Mouse (Mus musculus) embryo, embryonic 10 days (tissue): ENCODE measurements around the gene Cela1.

ENCODE experiments used
- DNase-seq: peaks from one replicate; pipeline ENCODE4 v3.0.0-alpha.2; 2015; ENCODE audit warnings: low spot score

Gene Cela1

DNA sequence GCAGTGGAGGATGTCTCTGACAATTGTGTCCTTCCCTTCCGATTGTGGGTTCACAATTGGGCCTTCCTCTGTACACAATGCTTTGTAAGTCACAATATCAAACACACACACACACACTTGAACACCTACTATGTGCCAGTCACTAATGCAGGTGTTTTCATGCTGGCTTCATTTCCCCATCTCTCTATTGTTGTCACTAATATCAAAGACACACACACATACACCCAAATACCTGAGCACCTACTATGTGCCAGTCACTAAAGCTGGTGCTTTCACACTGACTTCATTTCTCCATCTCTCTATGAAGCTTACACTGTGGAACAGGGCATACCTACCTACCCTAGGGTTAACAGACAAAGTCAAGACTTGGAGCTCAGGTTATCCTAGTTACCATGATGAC, 17.7 kb upstream of the Cela1 start:
- DNase-seq = no peak

DNA sequence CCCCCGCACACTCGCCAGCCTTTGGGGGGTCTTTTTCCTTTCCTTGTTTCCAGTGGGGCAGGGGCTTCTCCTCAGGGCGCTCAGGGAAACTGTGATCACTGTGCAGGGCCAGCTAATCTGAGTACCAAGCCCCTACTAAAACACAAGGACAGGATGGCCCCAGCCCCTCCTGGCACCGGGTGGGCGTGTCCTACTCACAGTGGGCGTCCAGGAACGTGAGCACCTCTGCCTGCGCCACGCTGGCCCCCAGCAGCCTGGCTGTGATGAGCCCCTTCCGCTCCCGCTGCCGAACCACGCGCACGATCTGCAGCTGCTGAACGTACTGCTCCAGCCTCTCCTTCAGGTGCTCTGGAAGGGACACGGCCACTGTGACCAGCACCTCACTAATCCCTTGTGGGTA, 16.2 kb upstream of the Cela1 start:
- peak; percentile 33 for DNase-seq

DNA sequence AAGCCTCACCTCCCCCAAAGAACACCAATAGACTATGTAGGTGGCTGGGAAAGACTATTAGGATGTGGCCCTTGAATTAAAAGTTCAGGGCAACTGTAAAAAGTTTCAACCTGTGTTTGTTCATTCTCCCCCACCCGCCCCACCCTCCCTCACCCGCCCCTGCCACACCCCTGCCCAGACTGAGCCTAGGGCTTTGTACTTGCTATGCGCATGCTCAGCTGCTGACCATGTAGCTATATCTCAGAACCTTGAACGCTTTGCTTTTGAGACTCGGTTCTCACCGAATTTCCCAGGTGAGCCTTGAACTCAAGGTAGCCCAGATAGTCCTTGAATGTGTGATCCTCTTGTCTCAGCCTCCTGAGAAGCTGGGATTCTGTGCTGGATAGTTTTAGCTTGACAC, 14.1 kb upstream of the Cela1 start:
- DNase-seq = no peak

DNA sequence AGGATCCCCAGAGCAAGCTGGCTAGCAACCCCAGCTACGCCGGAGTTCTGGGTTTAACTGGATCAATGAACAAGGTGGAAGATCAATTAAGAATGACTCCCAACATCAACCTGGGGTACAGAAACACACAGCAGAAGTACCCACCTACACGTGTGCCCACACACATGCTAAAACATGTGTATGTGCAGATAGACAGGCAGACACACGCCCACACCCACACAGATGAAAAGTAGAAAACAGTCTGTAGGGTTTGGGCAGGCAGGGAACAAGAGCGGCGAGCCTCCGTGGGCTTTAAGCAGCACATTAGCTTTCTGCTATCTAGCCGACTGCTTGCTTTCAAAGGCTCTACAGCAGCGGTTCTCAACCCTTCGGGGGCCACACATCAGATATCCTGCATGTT, 13.4 kb upstream of the Cela1 start:
- no peak for DNase-seq

DNA sequence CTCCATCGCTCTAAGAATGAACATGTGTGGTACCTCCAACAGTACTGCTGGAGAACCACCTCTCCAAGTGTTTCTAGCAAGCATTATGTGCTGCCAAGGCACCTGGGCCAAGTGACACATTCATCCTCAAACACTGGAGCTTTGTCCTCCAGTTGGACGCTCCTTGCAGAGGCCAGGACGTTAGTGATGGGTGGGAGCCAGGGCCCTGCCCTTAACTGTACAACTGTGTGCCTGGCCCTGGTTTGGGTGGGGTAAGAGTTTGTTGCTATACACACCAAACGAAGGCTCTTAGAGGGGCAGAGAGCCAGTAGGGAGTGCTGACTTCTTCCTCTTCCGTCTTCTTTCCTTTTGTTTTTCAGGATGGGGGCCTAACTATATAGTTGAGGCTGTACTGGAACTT, 12.7 kb upstream of the Cela1 start:
- DNase-seq = no peak

DNA sequence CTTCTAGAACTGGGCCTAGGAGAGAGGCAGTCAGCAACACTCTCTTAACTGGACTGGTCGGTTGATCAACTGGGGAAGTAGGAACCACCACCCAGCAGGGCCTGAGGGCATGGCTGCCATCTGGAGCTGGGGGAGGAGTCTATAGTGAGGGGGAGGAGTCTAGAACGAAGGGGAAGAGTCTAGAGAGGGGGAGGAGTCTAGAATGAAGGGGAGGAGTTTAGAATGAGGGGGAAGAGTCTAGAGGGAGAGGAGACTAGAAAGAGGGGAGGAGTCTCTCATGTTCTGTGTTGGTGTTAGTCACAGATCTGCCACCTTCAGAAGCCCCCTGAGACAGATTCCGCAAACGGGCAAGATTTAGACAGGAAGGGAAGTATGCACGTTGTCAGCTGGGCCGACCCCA, 11.7 kb upstream of the Cela1 start:
- no peak for DNase-seq

DNA sequence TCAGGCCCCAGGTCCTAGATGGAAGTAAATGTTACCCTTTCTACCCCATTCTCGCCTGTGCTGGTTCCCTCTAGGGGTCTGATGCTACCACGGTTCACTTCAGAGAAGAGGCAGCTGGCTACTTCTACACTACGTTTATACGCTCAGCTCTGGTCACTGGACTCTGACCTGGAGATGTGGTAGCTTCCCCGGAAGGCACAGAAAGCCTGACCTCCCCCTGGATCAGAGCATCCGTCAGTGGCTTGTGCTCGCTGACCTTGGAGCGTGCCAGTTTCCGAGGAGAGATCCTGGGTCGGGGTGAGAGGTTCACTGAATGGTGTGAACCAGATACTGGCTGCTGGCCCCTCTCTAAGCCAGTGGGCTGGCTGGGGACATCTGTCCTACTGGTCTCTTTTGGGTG, 10.4 kb upstream of the Cela1 start:
- no peak for DNase-seq

DNA sequence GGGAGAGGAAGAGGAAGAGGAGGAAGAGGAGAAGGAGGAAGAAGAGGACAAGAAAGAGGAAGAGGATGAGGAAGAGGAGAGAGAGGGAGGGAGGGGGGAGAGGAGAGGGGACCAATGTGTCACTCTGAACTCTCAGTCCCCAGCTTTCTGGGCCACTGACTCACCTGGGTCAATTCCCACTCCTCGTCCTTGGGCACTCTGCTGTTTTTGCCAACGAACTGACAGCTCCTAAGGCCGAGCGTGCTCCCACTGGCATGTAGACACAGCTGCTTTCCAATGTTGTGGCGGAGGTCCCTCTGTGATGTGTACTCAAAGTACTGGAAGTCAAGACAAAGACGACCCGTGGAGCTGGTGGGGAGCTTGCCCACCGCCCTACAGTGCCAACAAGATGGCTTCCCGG, 6.7 kb upstream of the Cela1 start:
- no peak for DNase-seq

DNA sequence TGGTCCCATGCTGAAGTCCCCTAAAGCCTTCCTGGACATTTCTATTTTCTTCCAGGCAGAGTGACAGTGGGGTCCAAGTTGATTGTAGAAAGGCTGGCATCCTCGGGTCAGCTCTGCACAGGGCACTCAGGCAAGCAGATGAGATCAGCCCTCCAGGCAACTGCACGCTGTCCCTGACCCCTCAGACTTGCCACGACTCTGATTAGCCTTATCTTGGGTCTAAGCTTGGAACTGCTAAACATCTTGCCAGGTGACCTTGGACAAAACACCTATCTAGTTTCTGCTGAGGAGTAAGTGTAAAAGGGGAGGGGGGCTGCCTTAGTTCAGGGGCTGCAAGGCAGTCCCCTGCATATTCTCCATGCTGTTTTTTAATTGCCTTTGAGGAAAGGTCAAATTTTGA, 4.3 kb upstream of the Cela1 start:
- no peak for DNase-seq

DNA sequence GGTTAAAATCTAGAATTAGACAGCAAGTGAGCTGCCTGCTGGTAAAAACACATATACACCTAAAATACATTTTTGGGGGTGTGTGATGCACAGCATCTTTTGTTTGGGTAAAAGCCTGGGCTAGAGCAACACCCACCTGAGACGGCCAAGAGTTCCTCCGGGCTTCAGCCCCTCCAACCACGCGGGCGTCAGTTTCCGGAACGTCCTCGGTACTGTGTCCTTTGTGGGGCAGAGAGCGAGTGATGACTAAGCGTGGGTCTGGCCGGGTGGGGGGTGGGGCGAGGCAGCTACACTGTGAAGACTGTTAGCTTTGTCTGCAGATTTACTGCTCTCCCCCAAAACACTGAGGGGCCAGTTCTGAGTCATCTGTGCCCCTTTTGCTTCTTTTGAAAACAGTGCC, 732 bp downstream of the Cela1 start:
- DNase-seq = no peak

DNA sequence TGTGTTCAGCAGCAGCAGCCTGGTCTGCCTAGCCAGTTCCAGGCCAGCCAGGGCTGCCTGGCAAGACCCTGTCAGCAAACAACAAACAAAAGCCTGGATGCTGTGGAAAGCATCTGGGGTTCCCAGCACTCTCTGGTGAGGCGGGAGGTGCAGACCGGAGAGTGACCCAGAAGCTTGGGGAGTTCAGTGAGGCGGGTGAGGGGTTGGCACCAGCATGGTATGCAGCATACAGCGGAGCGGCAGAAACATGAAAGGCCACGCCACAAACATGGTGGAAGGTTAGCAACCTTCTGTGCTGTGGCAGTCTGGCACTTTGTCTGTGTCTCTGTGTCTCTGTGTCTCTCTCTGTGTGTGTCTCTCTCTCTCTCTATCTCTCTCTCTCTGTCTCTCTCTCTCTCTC, 1.3 kb downstream of the Cela1 start:
- no peak for DNase-seq

DNA sequence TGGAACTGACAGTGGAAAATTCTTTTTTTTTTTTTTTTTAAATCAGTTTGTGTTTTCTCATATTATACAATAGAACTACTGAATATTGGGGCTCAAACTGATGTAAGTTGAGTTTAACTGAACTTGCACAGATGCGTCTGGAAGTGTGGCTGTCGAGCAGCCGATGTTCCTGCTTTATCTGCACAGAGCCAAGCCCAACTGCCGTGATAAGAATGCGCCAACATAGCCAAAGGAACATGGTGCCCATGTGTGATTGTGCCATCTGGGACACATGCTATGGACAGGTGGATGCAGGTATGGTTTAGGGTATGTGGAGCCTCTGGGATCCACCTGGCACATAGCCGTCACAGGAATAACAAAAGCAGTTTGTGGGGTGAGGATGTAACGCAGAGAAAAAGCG, 1.9 kb downstream of the Cela1 start:
- no peak for DNase-seq

DNA sequence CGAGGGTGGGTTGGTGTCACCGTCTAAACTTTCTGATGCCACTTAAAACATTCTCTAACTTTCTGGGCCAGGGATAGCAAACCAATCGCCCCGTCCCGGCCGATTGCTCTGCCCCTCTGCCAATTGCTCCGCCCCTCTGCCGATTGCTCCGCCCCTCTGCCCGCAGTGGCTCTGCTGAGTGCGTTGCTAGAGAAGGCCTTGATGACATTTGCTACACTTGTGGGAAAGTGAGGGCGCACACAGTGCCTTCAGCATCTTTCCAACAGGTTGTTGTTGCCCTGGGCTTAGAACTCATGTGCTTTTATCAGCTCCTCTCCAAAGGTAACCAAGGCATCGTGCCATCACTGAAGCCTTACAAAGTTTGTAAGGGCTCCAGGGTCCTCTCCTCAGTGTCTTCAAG, 2.5 kb downstream of the Cela1 start:
- DNase-seq = no peak

DNA sequence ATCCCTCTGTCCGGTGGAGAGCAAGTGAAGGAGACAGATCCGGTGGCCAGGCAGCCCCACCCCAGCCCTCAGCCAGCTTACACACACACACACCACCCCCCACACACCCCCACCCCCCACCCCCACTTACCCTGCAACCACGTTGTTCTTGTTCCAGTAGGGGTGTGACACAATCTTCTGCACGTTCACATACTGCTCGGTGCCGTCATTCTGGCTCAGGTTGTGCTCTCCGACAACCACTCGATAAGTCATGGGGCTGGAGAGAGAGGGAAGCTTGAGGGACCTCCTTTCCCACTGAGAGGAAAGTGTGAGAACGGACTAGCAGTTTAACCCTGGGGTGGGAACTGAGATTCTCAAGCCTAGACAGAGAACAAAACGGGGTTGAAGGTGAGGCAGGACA, 3.3 kb downstream of the Cela1 start:
- no peak for DNase-seq

DNA sequence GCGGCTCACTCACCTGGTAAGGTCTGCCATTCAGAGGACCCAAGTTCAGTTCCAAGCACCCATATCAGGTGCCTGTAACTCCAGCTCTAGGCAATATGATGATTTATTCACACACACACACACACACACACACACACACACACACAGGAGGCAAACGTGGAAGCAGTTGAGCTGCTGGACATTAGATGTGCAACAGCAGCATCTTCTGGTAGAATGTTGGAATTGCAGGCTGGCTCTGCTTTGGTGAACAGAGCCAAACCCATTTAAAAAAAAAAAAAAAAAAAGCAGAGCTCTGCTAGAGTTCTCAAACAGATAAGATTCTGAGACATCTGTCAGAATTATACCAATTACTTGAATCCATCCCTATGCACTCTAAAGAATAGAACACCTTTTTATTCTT, 4.7 kb downstream of the Cela1 start:
- peak; percentile 93 for DNase-seq

DNA sequence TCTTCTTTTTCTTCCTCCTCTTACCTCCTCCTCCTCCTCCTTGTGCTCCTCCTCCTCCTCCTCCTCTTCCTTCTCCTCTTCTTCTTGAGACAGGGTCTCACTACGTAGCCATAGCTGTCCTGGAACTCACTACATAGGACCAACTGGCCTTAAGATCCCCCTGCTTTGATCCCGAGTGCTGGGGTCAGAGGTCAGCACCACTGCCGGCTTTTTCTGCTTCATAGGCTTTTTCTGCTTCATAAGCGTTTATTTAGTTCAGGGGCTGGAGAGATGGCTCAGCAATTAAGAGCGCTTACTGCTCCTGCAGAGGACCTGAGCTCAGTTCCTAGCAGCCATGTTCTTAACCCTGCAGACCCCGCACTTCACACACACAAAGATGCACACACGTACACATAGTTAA, 6.0 kb downstream of the Cela1 start:
- DNase-seq = peak; percentile 60

DNA sequence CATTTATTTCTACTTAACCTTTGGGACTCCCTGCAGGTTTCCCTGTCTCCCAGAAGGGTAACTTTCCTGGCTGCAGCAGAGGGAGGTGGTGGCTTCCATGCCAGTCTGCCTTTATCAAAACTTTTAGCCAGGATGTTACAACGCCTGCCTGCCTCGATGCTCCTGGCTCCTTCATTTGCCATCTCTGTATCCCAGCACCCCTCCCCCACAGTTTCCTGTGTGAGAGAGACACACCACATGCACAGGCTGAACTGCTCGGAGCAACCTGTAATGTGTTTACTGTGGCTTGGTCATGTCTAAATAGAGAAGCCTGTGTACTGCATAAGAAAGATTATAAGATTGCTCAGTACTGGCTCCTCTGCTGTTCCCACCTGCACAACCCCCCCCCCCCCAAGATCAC, 7.3 kb downstream of the Cela1 start:
- DNase-seq = no peak

DNA sequence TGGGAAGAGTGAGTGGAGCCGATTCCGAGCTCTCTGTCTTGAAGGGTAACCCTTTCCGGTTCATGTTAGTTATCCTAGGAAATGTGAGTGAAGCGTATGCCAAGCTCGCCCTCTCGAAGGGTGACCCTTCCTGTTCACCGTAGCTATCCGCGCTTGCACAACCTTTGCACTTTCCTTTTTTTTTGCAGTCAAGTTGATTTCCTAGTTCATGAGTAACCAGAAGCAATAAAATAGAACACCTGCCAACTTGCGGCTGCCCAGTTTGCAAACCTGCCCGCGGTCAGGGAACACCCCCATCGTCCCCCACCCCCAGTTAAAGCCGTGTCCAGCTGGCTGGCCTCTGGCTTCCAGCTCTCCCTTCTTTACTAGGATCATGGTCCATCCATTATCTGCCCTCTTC, 8.7 kb downstream of the Cela1 start:
- no peak for DNase-seq

DNA sequence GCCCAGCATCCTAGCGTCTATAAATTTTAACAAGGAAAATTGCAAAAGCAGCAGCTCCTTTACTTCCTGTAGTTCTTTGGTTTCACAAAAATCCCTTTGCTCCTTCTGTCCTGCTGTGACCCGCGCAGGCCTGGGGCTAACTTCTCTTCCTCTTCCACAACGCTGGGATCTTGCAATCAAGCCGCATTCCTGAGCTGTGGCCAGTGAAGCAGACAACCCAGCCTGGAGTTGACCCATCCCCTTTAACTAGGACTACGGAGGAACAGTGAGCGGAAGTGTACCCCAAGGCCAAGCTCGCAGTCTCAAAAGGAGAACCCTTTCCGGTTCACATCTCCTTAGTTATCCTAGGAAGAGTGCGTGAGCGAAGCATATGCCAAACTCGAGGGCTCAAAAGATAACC, 9.1 kb downstream of the Cela1 start:
- no peak for DNase-seq

DNA sequence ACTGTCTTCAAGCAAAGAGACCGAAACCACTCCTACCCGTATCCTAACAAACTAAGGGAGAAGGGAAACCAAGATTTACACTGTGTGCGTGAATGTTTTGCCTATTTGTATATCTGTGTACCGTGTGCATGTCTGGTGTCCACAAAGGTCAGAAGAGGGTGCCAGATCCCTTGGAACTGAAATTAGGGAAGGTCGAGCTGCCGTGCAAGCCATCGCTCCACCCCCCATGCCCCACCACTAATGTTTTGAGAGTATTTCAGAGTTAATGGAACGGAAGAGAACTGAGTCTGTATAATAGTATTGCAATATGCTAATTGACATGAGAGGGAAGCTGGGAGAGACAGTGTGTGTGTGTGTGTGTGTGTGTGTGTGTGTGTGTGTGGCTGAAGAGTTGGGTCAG, 10.0 kb downstream of the Cela1 start:
- DNase-seq = no peak

DNA sequence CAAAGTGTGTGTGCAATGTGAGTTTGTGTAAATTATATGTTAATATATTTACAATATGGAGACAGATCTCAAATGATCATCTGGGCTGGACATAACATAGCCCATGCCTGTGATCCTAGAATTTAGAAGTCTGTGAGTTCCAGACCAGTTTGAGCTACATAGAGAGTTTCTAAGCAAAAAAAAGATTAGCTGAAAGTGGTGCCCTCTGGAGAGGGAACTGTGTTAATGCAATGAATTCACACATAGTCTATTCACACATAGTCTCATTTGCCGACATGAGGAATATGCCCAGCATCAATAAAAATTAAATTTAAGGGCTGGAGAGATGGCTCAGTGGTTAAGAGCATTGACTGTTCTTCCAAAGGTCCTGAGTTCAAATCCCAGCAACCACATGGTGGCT, 11.2 kb downstream of the Cela1 start:
- no peak for DNase-seq

DNA sequence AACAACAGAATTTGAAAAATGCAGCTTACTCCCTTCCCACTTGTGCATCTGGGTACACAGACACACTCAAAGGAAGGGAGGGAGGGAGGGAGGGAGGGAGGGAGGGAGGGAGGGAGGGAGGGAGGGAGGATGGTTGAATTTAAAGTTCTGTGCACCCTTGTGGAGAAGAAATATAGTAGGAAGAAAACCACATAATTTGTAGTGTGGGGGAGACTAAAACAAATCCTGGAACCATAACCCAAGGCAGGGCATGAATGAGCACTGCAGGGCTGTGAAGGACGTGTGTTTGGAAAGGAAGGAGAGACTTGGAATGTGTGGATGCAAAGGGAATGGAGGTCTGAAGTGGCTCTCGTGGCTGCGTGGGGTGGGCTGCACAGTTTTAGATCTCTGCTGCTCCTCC, 12.2 kb downstream of the Cela1 start:
- no peak for DNase-seq

DNA sequence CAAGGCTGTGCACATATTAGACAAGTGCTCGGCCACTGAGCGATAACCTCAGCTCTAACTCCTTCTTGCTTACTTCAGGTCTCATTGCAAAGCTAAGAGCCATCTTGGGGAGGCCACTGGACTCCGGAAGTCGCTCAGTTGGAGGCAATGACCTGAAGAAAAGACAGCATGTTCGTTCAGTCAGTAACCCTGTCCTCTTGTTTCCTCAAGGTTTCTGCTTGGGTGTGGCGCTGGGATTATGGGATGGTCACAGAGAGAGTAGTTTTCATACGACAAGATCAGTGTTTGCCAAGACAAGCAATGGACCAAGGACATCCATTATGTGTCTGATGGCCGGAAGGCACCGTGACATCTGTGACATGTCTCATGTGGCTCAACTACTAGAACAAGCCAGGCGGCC, 13.2 kb downstream of the Cela1 start:
- DNase-seq = no peak

DNA sequence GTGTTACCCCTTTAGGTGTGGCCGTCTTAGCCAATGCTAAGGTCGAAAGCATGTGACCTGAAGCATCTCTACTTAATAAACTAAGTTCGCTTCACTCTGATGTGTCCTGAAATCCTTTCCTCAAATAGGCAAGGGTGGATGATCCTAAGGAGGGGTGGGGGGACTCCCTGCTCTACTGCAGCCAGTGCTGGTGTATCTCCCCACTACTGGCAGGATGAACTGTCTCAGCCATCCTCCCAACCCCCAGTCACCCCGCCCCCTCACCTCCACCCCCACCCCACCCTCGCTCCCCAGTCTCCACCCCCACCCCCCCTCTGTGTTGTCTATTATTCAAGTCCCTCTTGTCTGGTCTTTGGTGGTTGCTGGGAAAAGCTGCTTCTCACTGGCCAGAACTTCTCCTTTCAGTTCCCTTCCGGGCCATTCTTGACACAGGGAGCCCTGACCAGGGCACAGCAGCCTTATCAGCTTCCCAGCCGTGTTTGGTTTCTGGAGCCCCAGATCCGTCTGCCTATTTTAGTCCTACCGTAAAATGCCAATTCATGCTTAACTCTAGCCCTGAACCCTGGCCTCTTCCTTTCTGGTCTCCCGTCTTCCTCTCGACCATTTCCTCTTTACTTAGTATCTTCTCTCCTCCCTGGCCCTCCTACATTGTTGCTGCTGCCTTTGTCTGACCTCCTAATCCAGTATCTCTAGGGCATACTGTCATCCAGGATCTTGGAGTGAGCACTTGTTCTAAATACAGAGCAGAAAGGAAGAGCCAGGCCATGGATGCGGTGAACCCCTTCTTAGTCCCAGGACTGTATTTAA, 13.9 kb downstream of the Cela1 start:
- no peak for DNase-seq

DNA sequence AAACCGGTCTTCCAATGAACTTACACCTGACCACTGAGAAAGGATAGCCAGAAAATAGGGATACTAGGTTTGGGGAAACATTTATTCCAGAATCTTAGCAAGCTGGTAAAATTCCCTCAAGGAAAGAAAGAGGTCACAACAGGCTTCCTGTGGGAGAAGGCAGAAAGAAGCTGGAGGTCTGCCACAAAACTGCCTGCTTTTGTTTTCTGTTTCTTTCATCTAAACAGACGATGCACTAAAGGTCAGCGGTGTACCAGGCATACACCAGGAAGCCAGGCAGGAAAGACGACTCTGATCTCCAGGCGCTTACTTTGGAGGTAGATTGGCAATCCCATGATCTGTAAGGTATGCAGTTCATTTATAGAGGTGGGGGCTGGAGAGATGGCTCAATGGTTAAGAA, 16.9 kb downstream of the Cela1 start:
- no peak for DNase-seq
